Mouse (Mus musculus) stomach, postnatal 0 days (tissue): ENCODE data around the gene 2610528A11Rik.

Source experiments
- CTCF ChIP-seq: IDR thresholded peaks from 2 replicates; pipeline ENCODE4 v1.5.1; 2016; ENCODE audit warnings: antibody characterized with exemption, low read depth, mild to moderate bottlenecking, moderate library complexity
- EP300 ChIP-seq: optimal IDR thresholded peaks from 2 replicates; pipeline ENCODE3; 2016; ENCODE audit warnings: antibody characterized with exemption

DNA sequence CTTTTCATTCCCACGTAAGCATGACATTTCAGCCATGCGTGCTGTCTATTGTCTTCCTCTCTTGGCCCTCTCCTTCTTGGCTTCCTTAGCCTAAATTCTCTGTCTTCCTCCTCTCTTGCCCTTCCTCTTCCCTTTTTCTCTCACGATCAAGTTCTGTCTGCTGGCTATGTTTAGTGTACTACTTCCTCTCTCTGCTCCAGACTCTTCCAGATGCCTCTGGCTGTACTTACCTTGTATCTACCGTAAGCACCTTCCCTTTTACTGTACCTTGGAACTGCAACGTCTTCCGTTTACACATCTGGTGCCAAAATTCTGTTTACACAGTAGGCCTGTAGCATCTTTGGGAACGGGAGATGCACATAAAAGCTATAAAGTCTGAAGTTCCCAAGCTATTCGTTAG lies 4.4 kb downstream of the 2610528A11Rik start:
- TF ChIP-seq CTCF (no peak), EP300 (no peak)
